Mouse (Mus musculus): ENCODE data around the gene Lgals3.

The Lgals3 gene

DNA sequence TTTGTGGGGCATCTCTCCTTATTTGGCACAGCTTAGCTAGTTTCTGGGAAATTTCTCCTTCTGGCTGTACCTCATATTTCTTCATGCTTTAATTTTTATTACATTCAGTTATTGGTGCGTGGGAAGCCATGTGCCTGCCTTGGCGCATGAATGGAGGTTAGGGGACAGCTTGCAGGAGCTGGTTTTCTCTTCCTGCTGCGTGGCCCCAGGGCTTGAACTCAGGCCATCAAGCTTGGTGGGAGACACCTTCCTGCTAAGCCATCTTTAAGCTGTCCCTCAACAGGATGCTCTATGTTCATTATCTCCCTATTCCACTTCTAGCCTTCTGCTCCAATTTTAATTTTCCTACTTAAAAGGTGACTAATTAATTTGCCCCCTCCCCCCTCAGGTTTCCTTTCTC lies 3.2 kb downstream of the Lgals3 start:
- DNase-seq = no peak

DNA sequence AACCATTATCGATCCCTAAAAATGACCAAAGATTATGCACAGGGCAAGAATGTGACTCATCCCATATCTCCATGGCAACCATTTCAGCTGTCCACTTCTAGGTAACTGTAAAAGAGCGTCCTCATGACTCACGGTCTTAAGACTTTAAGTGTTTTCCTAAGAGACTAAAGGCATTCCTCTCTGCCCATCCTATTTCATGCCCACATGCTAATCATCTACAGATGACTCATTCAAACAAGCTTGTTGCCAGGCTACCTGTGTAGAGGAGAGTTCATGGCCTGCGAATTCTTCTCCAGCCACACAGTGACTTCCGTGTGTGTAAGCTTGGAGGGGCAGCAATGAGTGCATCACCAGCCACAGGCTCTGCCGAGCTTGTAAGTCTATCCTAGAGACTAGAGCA lies 4.1 kb downstream of the Lgals3 start:
- no peak for DNase-seq

DNA sequence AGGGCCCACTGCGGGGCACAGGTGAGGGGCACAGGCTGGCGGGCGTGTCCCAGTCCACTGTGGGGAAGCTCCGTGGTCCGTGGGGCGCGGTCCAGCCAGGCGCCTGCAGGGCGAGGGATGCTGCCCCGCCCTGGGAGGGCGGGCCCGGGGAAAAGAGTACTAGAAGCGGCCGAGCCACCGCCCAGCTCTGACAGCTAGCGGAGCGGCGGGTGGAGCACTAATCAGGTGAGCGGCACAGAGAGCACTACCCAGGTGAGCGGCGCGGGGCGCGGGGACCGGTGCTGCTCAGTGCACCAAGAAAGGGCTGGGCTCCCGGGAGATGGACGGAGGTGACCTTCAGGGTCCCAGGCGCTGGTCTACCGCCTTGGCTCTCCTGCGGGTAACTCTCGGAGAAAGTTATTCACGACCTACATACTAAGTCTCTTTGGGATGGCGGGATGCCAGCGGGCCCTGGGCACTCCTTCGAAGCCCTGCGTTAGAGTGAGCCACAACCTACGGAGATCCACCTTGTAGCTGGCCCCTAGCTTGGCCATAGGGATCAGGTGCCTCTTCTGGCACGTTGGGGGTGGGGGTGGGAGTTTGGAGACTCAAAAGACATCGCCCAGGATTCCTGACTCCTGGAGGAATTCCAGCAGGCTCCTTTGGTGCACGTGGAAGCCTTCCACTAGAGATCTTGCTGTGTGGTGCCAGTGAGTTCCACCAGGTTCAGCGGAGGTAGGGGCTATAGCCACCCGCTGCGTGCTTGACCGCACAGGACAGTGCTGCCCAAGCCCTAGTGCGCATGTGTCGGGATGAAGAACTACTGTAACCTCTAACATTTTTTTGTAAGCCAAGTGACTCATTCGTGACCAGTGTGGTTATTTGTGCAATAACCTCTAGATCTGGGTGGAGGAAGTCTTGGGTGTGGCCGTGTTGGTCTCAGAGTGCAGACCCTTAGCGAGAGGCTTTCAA lies 6.5 kb downstream of the Lgals3 start:
- peak; percentile 32 to 37 for DNase-seq

DNA sequence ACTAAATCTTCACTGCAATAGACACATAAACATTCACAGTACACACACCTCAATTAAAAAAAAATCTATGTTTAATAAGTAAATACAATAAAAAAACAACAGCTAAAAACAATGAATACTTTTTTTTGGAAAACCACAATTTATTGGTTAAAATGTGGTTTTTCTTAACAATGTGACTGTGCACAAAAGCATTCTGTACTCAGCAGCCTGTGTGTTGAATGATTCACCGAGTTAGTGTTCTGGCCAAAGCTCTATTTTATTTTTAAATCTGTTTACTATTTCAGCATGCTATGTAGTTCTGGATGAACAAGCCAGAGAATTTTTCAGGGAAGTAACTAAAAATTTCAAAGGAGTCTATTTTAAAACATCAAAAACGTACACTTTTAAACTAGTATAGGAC lies 9.0 kb downstream of the Lgals3 start:
- DNase-seq = no peak

DNA sequence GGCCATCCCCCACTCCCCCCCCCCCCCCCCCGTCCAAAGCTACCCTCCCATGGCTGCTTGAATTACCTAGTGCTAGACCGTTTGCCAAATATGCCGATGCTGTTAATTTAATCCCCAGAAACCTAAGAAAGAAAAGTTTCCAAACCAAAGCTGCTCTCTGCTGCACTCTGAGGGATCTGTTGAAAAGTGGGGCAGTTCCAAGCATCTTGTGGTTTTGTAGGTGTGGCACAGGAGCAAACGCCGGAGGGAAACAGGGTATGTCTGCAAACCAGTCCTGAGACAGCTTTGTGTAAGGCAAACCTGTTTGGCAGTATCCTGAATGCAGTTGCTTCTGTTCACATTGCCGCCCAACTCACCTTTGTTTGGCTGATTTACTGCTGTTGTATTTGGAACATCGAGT lies 10.8 kb downstream of the Lgals3 start:
- DNase-seq = no peak

DNA sequence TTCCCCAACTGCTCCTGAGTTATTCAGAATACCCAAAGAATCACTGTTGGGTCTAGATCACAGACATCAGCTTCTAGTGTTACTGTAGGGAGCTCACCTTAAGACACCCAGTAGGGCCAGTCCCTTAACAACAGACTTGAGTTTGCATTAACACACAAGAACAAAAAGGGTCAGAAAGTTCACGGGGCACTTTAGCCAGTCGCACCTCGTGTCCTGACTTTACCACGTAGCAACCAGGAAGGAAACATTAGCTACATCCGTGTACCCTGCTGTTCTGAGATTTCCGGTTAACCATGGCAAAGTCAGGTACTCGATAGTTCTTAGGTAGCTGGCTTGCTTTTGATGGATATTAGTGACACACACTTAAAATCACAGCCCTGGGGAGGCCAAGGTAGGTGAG lies 16.4 kb downstream of the Lgals3 start:
- DNase-seq = no peak

DNA sequence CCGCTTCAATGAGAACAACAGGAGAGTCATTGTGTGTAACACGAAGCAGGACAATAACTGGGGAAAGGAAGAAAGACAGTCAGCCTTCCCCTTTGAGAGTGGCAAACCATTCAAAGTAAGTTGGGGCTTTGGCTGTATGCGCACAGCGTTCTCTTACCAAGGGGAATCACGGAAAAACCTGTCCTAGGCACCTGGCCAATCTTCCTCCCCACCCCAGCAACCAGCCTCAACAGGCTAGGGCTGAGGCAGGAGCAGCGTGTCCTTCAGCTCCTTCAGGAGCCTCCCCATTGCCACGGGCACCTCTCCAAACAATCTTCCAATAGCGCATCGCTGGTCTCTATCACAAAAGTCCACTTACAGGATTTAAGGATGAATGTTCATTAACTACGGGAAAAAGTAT lies 17.1 kb downstream of the Lgals3 start:
- DNase-seq = no peak

DNA sequence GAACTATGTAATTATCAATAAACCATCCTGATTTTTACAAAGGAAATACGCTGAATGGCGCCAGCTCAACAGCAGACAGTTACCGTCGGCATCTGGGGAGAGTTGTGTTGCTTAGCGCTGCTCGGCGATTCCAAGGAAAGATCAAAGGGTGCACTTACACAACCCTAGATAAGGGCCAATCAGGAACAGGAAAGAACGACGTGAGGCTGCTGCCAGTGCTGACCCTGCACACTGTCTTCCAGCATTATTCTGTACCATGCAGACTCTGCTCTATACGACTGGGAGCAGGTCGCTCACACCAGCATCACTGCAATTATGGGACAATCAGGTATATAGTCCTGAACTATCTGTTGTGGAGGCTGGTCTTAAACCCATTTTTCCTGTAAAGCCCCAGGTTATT lies 18.6 kb downstream of the Lgals3 start:
- no peak for DNase-seq

DNA sequence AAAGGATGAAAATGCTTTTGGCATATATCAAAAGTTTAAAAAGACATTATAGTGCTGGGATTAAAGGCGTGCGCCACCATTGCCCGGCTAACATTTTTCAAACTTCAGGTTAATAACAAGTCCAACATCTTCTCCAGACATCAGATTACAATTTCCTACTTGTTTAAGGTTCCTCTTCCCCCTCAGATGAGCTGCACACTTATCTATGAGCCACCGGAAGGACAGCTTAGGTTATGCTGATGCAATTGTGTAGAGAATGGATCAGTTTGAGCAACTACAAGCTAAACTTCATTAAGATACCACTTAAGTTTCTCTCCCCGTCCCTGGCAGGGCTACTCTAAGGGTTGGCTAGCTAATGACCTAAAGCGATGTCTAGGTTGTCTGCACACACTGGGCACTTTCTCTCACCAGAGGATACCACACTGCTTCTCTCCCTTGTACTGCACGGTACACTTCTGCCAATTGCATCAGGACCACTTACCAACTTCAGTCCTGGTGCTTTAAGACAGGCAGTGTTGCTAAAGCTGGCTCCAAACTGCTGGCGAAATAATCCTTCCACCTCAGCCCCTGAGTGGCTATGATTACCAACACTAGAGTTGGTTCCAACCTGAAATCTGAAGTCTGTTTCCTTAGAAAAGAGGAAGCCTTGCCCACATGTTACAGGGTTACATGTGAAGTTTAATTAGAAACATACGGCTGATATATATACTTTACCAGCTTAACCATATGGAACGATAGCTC lies 26.0 kb downstream of the Lgals3 start:
- no peak for DNase-seq

DNA sequence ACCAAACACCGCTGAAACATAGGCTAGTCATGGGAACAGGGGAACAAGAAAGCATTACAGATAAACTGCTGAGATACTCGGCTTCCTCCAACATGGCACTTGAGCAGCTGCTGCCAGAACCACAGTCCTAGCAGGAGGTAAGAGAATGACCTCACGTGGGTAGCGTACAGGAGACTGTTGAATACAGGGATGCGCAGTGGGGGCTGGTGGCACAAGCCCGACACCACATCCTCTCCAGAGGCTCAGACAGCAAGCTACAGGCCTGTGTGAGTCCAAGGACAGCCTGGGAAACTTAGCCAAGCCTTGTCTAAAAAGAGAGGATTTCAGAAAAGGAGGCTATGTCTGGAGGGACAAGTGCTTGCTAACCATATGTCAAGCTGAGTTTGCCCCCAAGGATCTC lies 27.5 kb downstream of the Lgals3 start:
- DNase-seq = no peak

DNA sequence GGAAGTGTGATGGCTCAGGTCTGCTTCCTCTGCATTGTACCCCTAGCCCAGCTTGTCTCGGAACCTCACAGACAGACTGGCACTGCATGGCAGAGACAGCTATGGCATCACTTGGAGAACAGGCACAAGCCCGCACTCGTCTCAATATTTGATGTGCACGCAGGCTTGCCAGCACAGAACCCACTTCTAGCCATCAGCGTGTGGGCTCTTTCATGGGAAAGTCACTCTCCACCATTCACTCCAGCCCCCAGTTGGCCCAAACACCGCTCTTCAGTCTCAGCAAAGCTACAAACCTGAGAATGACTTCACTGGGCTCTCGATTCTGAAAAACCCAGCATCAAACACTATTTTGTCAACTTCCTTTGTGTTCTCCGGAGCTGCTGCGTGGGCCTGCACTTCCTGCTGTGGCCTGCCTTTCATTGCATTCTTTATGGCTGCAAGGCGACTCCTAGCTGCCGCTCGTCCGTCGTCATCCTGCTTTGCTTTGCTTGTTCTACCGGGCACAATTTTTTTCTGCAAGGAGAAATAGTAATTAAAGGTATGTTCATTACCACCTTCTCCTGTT lies 28.0 kb downstream of the Lgals3 start:
- peak; percentile 44 to 49 for DNase-seq

DNA sequence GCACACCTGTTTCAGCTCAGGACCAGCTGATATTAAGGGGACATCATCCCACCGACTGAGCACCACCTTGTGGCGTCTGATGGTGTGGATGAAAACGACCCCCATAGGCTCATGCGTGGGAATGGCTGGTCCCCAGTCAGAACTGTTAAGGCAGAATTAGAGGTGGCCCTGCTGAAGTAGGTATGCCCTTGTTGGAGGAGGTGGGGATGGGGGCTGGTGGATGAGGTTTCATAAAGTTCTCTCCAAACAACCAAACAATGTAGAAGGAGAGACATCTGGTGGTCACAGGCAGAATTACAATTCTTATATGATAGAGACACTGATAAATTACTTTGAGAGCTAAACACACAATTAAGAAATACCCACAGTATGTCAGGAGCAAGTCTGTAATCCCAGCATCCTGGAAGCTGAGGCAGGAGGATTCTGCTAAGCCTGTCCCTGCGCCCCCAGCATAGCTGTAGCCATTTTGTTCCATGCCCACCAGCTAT lies 28.7 kb downstream of the Lgals3 start:
- DNase-seq = peak; percentile 47 to 53

DNA sequence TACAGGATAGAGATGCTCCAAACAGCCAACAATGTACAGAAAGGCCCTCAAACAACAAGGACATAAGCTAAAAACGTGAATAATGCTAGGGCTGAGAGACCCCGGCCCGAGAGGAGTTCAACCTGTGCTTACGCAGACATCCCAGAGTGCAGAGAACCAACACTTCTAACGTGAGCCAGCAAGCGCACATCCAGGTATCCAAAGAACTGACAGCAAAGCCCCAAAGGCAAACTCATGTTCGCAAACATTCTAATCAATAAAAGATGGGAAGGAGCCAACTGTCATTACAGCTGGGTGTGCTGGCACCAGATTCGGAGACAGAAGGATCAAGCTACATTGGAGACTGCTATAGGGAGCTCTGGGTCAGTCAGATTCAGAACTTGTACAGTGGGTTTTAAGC lies 35.2 kb downstream of the Lgals3 start:
- no peak for DNase-seq

DNA sequence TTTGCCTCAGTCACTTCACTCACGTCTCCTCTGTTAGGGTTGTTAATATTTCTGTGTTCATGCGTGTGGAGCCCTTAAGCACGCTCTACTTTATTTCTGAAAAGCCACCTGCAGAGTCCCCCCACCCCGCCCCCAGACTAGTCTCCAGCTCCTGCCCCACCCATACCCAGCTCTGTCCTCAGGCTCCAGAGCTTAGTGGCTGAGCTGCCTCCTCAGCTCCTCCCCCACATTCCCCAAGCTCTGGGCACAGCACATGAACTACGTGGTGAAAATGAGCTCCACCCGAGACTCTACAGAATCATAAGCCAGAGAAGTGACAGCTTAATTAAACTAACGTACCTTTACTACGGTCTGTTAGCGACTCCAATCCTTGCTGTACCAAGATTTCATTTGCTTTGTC lies 38.4 kb downstream of the Lgals3 start:
- no peak for DNase-seq

DNA sequence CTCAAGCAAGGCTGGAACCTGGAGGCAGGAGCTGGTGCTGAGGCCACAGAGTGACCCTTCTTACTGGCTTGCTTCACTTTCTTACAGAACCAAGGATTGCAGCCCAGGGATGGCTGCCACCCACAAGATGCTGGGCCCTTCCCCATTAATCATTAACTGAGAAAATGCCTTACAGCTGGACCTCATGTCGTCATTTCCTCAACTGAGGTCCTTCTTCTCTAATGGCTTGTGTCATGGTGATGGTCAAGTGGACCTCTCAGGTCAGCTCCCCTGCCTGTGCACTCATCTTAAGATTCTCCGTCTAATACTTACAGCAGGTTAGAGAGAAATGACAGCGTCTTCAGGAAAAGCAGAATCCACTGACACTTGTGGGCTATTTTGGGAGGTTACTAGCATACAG lies 49.8 kb downstream of the Lgals3 start:
- no peak for DNase-seq

DNA sequence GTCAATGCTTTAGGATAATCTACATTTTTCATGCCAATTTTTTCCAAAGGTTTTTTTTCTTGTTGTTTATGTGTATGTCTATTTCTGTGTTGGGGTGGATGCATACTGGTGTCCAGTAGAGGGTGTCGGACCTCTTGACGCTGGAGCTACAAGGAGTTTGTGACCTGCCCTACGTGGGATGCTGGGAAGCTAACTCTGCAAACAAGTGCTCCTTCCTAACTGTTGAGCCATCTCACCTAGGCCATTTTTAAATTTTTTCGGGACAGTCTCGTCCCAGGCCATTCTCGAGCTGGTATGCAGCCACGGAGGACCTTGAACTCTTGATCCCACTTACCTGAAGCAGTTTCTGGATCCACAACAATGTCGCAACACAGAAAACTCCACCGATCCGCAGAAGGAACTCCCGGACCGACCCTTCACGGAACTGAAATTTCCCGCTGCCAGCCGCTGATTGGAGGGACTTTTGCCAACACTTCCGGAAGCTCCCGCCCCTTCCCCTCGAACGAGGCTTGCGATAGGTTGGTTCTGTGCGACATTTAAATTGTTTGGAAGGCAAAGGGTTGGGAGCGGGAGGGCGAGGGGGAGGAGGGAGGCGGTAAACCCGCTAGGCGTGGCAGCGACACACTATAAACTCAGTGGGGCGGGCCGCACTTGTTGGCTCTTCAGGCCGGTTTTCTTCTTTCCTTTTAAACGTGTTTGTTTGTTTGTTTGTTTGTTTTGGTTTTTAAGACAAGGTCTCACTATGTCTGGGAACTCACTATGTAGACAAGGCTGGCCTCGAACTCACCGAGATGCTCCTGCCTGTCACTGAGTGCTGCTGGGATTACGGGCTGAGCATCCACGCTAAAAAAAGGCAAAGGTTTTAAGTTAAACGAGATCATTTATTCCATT lies 50.5 kb downstream of the Lgals3 start, which contains the start of gene Dlgap5:
TSS of gene Dlgap5 (minus strand) at position 633 of the 891 bp plus-strand sequence.
- DNase-seq = peak; percentile 88

DNA sequence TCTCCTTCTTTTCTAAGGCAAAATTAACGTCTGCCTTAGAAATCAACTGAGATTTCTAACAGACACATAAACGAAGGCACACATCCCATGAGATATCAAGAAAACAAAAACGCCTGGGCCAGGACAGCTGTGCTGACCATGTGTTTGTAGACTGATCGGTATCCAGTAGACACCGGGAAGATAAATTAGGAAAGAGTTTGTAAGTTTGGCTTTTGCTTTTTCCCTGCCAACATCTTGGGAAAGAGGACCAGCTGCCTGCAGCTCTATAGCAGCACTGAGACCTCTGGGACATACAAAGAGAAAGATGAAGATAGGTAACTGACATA lies 51.1 kb downstream of the Lgals3 start:
- no peak for DNase-seq

DNA sequence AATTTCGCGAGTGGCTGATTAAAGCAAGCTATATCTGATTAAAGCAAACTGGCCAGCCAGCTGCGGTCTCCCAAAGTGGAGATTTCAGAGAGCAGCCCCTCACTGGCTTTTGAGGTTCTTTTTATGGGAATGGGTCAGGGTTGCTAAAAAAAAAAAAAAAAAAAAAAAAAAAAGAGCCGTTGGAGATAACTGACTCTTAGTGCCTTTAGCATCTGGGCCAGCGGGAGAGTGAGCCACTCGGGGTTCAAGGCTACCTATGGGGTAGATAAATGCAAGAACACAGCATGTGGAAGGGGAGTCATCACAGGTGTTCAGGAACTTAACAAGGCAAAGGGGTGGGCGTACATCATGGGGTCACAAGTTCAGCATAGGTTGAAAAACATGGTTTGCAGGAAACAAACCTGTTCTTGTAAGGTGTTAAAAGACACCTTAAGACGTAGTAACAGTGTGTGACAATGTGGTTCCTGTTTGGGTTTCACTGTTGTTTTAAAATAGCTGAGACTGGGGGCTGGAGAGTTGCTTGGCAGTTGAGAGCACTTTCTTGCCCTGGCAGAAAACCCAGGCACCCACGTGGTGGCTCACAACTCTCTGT lies 51.6 kb downstream of the Lgals3 start:
- DNase-seq = no peak

DNA sequence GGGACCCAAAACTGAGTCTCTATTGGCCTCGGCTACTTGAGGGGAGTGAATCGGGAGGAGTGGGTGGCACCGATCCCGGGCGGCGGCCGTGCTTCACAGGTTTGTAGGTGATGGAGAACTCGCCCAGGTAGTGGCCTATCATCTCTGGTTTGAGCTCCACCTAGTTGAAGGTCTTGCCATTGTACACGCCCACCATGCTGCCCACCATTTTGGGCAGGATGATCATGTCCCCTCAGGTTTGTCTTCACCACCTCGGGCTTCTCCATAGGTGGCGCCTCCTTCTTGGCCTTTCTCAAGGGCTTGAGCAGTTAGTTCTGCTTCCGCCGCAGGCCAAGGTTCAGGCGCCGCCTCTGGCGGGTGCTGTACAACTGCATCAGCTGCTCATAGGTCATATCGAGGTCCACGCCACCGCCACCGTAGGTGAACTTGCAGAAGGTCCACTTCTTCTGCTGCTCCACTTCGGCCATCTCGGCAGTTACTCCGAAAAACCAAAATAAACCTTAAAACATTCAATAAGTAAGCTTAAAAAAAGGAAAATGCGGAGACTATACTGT lies 52.2 kb downstream of the Lgals3 start:
- no peak for DNase-seq

DNA sequence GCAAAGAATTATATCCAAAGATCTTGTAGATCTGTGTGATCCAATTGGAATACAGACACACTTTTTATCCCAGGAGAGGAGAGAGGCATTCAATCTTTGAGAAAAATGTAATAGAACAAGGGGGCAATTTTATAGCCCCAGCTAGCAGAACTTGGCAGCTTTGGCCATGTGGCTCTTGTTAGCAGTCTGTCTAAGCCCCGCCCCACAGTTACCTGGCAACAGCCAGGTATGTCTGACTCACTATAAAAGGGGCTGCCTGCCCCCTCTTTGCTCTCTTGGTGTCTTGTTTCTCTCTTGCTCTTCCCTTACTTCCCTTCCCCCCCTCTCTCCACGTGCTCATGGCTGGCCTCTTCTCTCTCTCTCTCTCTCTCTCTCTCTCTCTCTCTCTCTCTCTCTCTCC lies 54.1 kb downstream of the Lgals3 start:
- peak; percentile 4 to 12 for DNase-seq

DNA sequence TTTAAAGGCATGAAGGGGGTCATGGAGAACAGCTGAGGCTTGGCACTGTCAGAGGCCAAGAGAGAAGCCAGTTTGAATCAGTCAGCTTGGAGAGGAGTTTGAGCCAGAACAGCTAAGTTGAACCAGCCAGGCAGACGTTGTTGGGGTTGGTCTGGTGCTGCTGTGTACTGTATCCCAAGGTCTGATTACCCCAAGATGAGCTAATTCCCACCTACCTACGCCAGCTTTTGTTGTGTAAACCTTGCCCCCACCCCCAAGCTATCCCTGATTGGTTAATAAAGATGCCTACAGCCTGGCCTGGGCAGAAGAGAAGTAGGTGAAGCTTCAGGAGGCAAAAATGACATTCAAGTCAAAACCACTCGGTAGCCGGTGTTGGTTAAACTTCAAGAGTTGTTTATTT lies 54.9 kb downstream of the Lgals3 start:
- DNase-seq = no peak

DNA sequence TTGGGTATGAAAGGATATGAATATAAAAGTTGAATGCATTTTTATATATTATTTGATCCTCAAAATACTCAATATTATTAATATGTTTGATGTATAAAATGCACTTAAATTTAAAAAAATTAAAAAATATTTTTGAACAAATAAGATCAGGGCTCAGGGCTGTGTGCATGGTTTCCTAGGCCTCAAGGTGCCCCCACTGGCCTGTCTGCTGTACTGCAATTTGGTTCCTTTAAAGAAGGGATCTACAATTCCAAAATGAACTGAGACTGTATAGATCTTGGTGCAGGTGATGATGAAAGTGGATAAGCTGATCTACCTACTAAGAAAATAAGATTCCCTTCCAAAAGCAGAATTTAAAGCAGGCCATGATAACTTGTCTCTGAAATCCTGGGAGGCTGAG lies 65.4 kb downstream of the Lgals3 start:
- DNase-seq = peak; percentile 19 to 42
